Comparison of ENCODE assay signal across 14 mouse cellular contexts in the genomic region with DNA sequence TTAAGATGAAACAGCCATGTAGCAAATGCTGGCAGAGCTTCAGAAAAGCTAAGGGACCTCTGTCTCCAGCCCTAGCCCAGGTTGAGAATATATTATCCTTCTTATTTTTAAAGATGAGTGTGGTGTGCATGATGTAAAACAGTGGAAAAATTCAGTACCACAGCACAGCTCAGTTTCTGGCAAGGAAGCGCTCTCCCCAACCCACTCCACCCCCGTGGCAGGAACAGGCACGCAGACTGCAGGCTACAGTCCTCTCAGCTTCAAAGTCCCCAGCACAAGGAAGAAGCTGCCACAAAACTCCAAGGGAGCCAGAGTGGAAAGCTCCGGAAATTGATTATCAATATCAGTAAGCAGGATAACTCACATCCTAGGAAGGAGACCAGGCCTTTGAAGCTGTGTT. TPM values are rescaled to one million over a fixed set of nuclear protein-coding genes. Genes with fewer than 3 reads are reported as not detected.
"Had no signal": no experiment of that assay in that cellular context is flagged by ENCODE, and none has a peak within 500 bp of the region (broad histone marks: within the 10 kb centered on the region; RNA-seq: fewer than 3 reads in every experiment).

No protein-coding gene starts in this region.

RNA-seq across cellular contexts. Expression of gene Plekhs1, which starts 49.8 kb away (rescaled TPM):
- total RNA-seq: liver, adult 2 months; megakaryocyte progenitor cell, adult 5-6 weeks; megakaryocyte-erythroid progenitor cell, adult 5-6 weeks; monocyte, adult 5-6 weeks had no signal
- polyA plus RNA-seq: limb, embryonic 11.5 days; limb, embryonic 15.5 days; liver, embryonic 11.5 days; liver, embryonic 12.5 days; liver, embryonic 13.5 days; liver, embryonic 15.5 days; liver, embryonic 16.5 days; liver, postnatal 0 days; macrophage; midbrain, embryonic 10.5 days had no signal
